Mouse (Mus musculus): Measurements from ENCODE around the gene OR5BS1P. TPM values are rescaled to one million over a fixed set of nuclear protein-coding genes. Genes with fewer than 3 reads are reported as not detected.
"Not testable (repeated sequence)": the region's sequence is repeated elsewhere in the genome, so short reads cannot be mapped to it uniquely, and the experiment has no call there.

Gene OR5BS1P
- polyA plus RNA-seq, 1 experiment from 2014 or later: not detected

- no peaks in the 10 kb centered on the region for H3K36me3 ChIP-seq (ENCODE audit: control insufficient read depth, insufficient read depth)
- ATAC-seq (ENCODE audit: low read depth): no peak
- H3K4me1 ChIP-seq (ENCODE audit: control insufficient read depth, low read depth, low read length): peaks cover 5% of the 10 kb centered on the region
- H3K4me3 ChIP-seq (ENCODE audit: low read depth, low read length): no peak overlapping the region
- H3K9ac ChIP-seq (ENCODE audit: low read depth, low read length): no peak overlapping the region
- peak overlapping the region; percentile 60 for H3K4me2 ChIP-seq (ENCODE audit: low read depth, low read length)
- no peak overlapping the region; the same call in 1 of the 2 replicates for H3K27ac ChIP-seq (ENCODE audit: low read length)
- no peaks in the 10 kb centered on the region for H3K27me3 ChIP-seq (ENCODE audit: control insufficient read depth, insufficient read depth, low read depth, low read length)
- 36% methylated on average over 13 of the region's 13 CpGs for WGBS (ENCODE audit: insufficient replicate concordance)
- no peaks in the 10 kb centered on the region for H3K9me3 ChIP-seq (replicated peaks; ENCODE audit: control insufficient read depth, low read length)
Measured at GRCm38 (mm10) chr15:98511386-98511928, 41.8 kb downstream of the OR5BS1P start.

DNA sequence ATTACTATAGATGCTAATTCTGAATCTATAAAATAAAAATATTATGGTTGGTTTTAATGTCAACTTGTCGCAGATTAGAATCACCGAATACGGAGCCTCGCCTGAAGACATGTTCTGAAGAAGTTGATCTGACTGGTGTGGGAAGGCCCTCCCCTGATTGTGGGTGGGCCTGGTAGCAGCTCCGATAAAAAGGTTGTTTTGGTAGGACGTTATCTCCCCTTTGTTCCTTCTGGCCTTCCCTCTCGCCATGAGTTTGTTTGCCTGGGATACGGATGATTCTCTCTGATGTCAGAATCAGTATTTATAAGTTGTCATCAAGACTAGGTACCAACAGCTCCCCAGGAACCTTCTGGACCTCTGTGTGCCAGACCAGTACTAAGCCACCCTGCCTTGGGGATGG is 42.5 kb downstream of the OR5BS1P start:
- WGBS (ENCODE audit: insufficient replicate concordance): 34% methylated on average over 8 of the region's 8 CpGs

GRCm38 (mm10) chr15:98512799-98513321 is 43.2 kb downstream of the OR5BS1P start:
- WGBS (ENCODE audit: insufficient replicate concordance): 47% methylated on average over 17 of the region's 17 CpGs
- Histone ChIP-seq H3K9me3 (replicated peaks; ENCODE audit: control insufficient read depth, low read length) (no peaks in the 10 kb centered on the region), H3K9ac (ENCODE audit: low read depth, low read length) (no peak overlapping the region), H3K4me1 (ENCODE audit: control insufficient read depth, low read depth, low read length) (peaks cover 5% of the 10 kb centered on the region), H3K4me3 (ENCODE audit: low read depth, low read length) (no peak overlapping the region), H3K27ac (ENCODE audit: low read length) (no peak overlapping the region), H3K27me3 (ENCODE audit: control insufficient read depth, insufficient read depth, low read depth, low read length) (no peaks in the 10 kb centered on the region), H3K4me2 (ENCODE audit: low read depth, low read length) (no peak overlapping the region), H3K36me3 (ENCODE audit: control insufficient read depth, insufficient read depth) (peaks cover 1% of the 10 kb centered on the region; the same call in 1 of the 2 replicates)
- peak; percentile 44; the same call in 1 of the 2 replicates for ATAC-seq (ENCODE audit: low read depth)

More for the DNA sequence above, 42.5 kb downstream of the OR5BS1P start:
- no peak for ATAC-seq (ENCODE audit: low read depth)
- no peak overlapping the region for H3K4me2 ChIP-seq (ENCODE audit: low read depth, low read length)
- no peak overlapping the region for H3K27ac ChIP-seq (ENCODE audit: low read length)
- no peak overlapping the region for H3K9ac ChIP-seq (ENCODE audit: low read depth, low read length)
- no peaks in the 10 kb centered on the region for H3K9me3 ChIP-seq (replicated peaks; ENCODE audit: control insufficient read depth, low read length)
- H3K27me3 ChIP-seq (ENCODE audit: control insufficient read depth, insufficient read depth, low read depth, low read length): no peaks in the 10 kb centered on the region
- peaks cover 5% of the 10 kb centered on the region for H3K4me1 ChIP-seq (ENCODE audit: control insufficient read depth, low read depth, low read length)
- H3K36me3 ChIP-seq (ENCODE audit: control insufficient read depth, insufficient read depth): no peaks in the 10 kb centered on the region
- no peak overlapping the region for H3K4me3 ChIP-seq (ENCODE audit: low read depth, low read length)

- not testable (repeated sequence) for ATAC-seq (ENCODE audit: low read depth); H3K36me3 ChIP-seq (ENCODE audit: control insufficient read depth, insufficient read depth); H3K9me3 ChIP-seq (replicated peaks; ENCODE audit: control insufficient read depth, low read length); H3K4me2 ChIP-seq (ENCODE audit: low read depth, low read length); H3K4me3 ChIP-seq (ENCODE audit: low read depth, low read length); H3K4me1 ChIP-seq (ENCODE audit: control insufficient read depth, low read depth, low read length); H3K27me3 ChIP-seq (ENCODE audit: control insufficient read depth, insufficient read depth, low read depth, low read length); H3K27ac ChIP-seq (ENCODE audit: low read length); H3K9ac ChIP-seq (ENCODE audit: low read depth, low read length)
- 46% methylated on average over 3 of the region's 3 CpGs for WGBS (ENCODE audit: insufficient replicate concordance)
Measured at GRCm38 (mm10) chr15:98513676-98514075, 44.0 kb downstream of the OR5BS1P start.

DNA sequence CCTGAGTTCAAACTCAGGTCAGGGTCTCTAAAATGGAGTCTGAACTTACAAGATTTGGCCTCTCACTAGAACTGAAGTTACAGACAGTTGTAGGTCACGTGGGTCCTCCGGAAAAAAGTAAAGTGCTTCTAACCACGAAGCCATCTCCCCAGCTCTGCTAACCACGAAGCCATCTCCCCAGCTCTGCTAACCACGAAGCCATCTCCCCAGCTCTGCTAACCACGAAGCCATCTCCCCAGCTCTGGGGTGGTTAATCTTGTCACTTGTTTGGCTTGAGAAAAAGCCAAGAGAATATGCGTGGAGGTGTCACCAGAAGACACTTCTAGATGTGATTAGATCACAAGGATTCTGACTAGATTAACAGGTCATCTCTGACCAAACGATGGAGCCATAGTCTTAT is 44.5 kb downstream of the OR5BS1P start:
- 25% methylated on average over 8 of the region's 8 CpGs for WGBS (ENCODE audit: insufficient replicate concordance)
- ATAC-seq (ENCODE audit: low read depth): no peak

DNA sequence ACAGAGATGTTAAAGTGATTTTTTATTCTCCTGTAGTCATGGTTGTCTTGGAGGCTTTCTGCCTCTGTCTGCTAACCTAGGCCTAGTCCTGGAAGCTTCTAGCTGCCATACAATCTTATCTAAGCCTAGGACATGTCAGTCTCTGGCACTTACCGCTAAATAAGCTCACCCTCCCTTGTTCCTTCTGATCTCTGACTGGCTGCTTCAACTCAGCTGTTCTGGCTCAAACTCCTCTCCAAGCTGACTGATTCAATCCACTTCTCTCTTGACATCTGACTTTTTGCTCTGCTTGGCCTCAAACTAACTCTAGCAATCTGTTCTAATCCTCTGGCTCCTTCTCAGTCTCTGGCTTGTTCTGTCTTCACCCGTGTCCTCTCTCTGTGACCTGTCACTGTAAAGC is 45.1 kb downstream of the OR5BS1P start:
- not testable (repeated sequence) for H3K9me3 ChIP-seq (replicated peaks; ENCODE audit: control insufficient read depth, low read length); H3K4me1 ChIP-seq (ENCODE audit: control insufficient read depth, low read depth, low read length); H3K4me3 ChIP-seq (ENCODE audit: low read depth, low read length); H3K9ac ChIP-seq (ENCODE audit: low read depth, low read length); ATAC-seq (ENCODE audit: low read depth); H3K27me3 ChIP-seq (ENCODE audit: control insufficient read depth, insufficient read depth, low read depth, low read length); H3K4me2 ChIP-seq (ENCODE audit: low read depth, low read length); H3K27ac ChIP-seq (ENCODE audit: low read length)
- 46% methylated on average over 2 of the region's 2 CpGs for WGBS (ENCODE audit: insufficient replicate concordance)
- peaks cover 11% of the 10 kb centered on the region for H3K36me3 ChIP-seq (ENCODE audit: control insufficient read depth, insufficient read depth)

More for the DNA sequence above, 44.5 kb downstream of the OR5BS1P start:
- Histone ChIP-seq H3K36me3 (ENCODE audit: control insufficient read depth, insufficient read depth) (peaks cover 5% of the 10 kb centered on the region; the same call in 1 of the 2 replicates), H3K4me1 (ENCODE audit: control insufficient read depth, low read depth, low read length) (peaks cover 5% of the 10 kb centered on the region), H3K27ac (ENCODE audit: low read length) (no peak overlapping the region), H3K27me3 (ENCODE audit: control insufficient read depth, insufficient read depth, low read depth, low read length) (no peaks in the 10 kb centered on the region), H3K9me3 (replicated peaks; ENCODE audit: control insufficient read depth, low read length) (no peaks in the 10 kb centered on the region), H3K9ac (ENCODE audit: low read depth, low read length) (no peak overlapping the region), H3K4me2 (ENCODE audit: low read depth, low read length) (no peak overlapping the region), H3K4me3 (ENCODE audit: low read depth, low read length) (no peak overlapping the region)

- no peaks in the 10 kb centered on the region for H3K9me3 ChIP-seq (replicated peaks; ENCODE audit: control insufficient read depth, low read length)
- no peaks in the 10 kb centered on the region for H3K4me1 ChIP-seq (ENCODE audit: control insufficient read depth, low read depth, low read length)
- no peak overlapping the region for H3K4me3 ChIP-seq (ENCODE audit: low read depth, low read length)
- ATAC-seq (ENCODE audit: low read depth): no peak
- no peak overlapping the region for H3K4me2 ChIP-seq (ENCODE audit: low read depth, low read length)
- WGBS (ENCODE audit: insufficient replicate concordance): 42% methylated on average over 16 of the region's 16 CpGs
- H3K36me3 ChIP-seq (ENCODE audit: control insufficient read depth, insufficient read depth): peaks cover 24% of the 10 kb centered on the region
- H3K27me3 ChIP-seq (ENCODE audit: control insufficient read depth, insufficient read depth, low read depth, low read length): no peaks in the 10 kb centered on the region
- H3K27ac ChIP-seq (ENCODE audit: low read length): no peak overlapping the region
- H3K9ac ChIP-seq (ENCODE audit: low read depth, low read length): no peak overlapping the region
Measured at GRCm38 (mm10) chr15:98517380-98518355, 48.0 kb downstream of the OR5BS1P start.

- WGBS (ENCODE audit: insufficient replicate concordance): 80% methylated on average over 3 of the region's 3 CpGs
Measured at GRCm38 (mm10) chr15:98521245-98521644, 51.5 kb downstream of the OR5BS1P start.

DNA sequence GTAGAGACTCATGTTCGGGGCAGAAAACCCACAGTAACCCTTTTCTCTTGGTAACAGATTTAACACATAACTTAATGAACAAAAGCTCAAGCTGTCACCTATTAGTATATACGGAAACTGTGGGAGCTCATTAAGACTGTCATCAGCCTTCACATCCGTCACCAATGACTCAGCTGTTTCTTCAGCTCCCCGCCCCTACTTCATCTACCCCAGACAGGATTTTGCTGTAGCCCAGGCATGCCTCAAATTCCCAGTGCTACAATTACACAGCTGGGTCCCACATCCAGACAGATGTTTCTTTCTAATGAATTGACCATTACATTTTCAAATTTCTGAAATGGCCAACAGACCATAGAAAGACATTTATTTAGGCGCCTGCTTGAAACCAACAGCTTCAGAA is 56.4 kb downstream of the OR5BS1P start:
- 48% methylated on average over 5 of the region's 5 CpGs for WGBS (ENCODE audit: insufficient replicate concordance)
- H3K4me3 ChIP-seq (ENCODE audit: low read depth, low read length): no peak overlapping the region
- no peaks in the 10 kb centered on the region for H3K27me3 ChIP-seq (ENCODE audit: control insufficient read depth, insufficient read depth, low read depth, low read length)
- H3K9ac ChIP-seq (ENCODE audit: low read depth, low read length): no peak overlapping the region
- no peaks in the 10 kb centered on the region for H3K9me3 ChIP-seq (replicated peaks; ENCODE audit: control insufficient read depth, low read length)
- peak overlapping the region; percentile 54 for H3K27ac ChIP-seq (ENCODE audit: low read length)
- peaks cover 8% of the 10 kb centered on the region for H3K4me1 ChIP-seq (ENCODE audit: control insufficient read depth, low read depth, low read length)
- peaks cover 60% of the 10 kb centered on the region for H3K36me3 ChIP-seq (ENCODE audit: control insufficient read depth, insufficient read depth)
- peak; percentile 84 for ATAC-seq (ENCODE audit: low read depth)
- peak overlapping the region; percentile 19; the same call in 1 of the 2 replicates for H3K4me2 ChIP-seq (ENCODE audit: low read depth, low read length)

More at GRCm38 (mm10) chr15:98521245-98521644, 51.5 kb downstream of the OR5BS1P start:
- no peak overlapping the region for H3K4me2 ChIP-seq (ENCODE audit: low read depth, low read length)
- no peak overlapping the region for H3K27ac ChIP-seq (ENCODE audit: low read length)
- ATAC-seq (ENCODE audit: low read depth): no peak
- no peak overlapping the region for H3K9ac ChIP-seq (ENCODE audit: low read depth, low read length)
- peaks cover 6% of the 10 kb centered on the region for H3K4me1 ChIP-seq (ENCODE audit: control insufficient read depth, low read depth, low read length)
- H3K27me3 ChIP-seq (ENCODE audit: control insufficient read depth, insufficient read depth, low read depth, low read length): no peaks in the 10 kb centered on the region
- no peaks in the 10 kb centered on the region for H3K9me3 ChIP-seq (replicated peaks; ENCODE audit: control insufficient read depth, low read length)
- H3K4me3 ChIP-seq (ENCODE audit: low read depth, low read length): no peak overlapping the region
- H3K36me3 ChIP-seq (ENCODE audit: control insufficient read depth, insufficient read depth): peaks cover 43% of the 10 kb centered on the region
